Mouse (Mus musculus): Measurements from ENCODE around the gene Grm4. TPM values are rescaled to one million over a fixed set of nuclear protein-coding genes. Genes with fewer than 3 reads are reported as not detected.

Grm4 gene
- polyA plus RNA-seq, 1 experiment = not detected

- no peak for TF ChIP-seq POLR2A (IDR thresholded peaks at IDR 0.05; ENCODE audit: low read depth, low read length)
- TF ChIP-seq CTCF (IDR thresholded peaks at IDR 0.05; ENCODE audit: borderline replicate concordance, insufficient read depth, low read length) = no peak
- Histone ChIP-seq H3K4me1 (ENCODE audit: control insufficient read depth, insufficient read depth, low read length) (no peaks in the 10 kb centered on the region), H3K27ac (ENCODE audit: insufficient read depth, low read length) (no peak overlapping the region), H3K4me3 (ENCODE audit: insufficient read depth, low read length) (no peak overlapping the region)
Measured at GRCm38 (mm10) chr17:27508002-27508401, 13.2 kb downstream of the Grm4 start.

GRCm38 (mm10) chr17:27507591-27507945 is 13.6 kb downstream of the Grm4 start:
- no peak overlapping the region for H3K4me3 ChIP-seq (ENCODE audit: insufficient read depth, low read length)
- H3K4me1 ChIP-seq (ENCODE audit: control insufficient read depth, insufficient read depth, low read length) = no peaks in the 10 kb centered on the region
- H3K27ac ChIP-seq (ENCODE audit: insufficient read depth, low read length) = no peak overlapping the region
- TF ChIP-seq POLR2A (IDR thresholded peaks at IDR 0.05; ENCODE audit: low read depth, low read length) = no peak
- TF ChIP-seq CTCF (IDR thresholded peaks at IDR 0.05; ENCODE audit: borderline replicate concordance, insufficient read depth, low read length) = no peak

GRCm38 (mm10) chr17:27506871-27507590 is 14.2 kb downstream of the Grm4 start:
- no peak overlapping the region for H3K4me3 ChIP-seq (ENCODE audit: insufficient read depth, low read length)
- H3K4me1 ChIP-seq (ENCODE audit: control insufficient read depth, insufficient read depth, low read length) = no peaks in the 10 kb centered on the region
- TF ChIP-seq POLR2A (IDR thresholded peaks at IDR 0.05; ENCODE audit: low read depth, low read length) (no peak), CTCF (IDR thresholded peaks at IDR 0.05; ENCODE audit: borderline replicate concordance, insufficient read depth, low read length) (no peak)

GRCm38 (mm10) chr17:27506362-27506761 is 14.8 kb downstream of the Grm4 start:
- Histone ChIP-seq H3K4me3 (ENCODE audit: insufficient read depth, low read length) (no peak overlapping the region), H3K4me1 (ENCODE audit: control insufficient read depth, insufficient read depth, low read length) (no peaks in the 10 kb centered on the region), H3K27ac (ENCODE audit: insufficient read depth, low read length) (no peak overlapping the region)
- TF ChIP-seq POLR2A (IDR thresholded peaks at IDR 0.05; ENCODE audit: low read depth, low read length) (no peak), CTCF (IDR thresholded peaks at IDR 0.05; ENCODE audit: borderline replicate concordance, insufficient read depth, low read length) (no peak)

More at GRCm38 (mm10) chr17:27506871-27507590, 14.2 kb downstream of the Grm4 start:
- H3K27ac ChIP-seq (ENCODE audit: insufficient read depth, low read length) = no peak overlapping the region

- Histone ChIP-seq H3K27ac (ENCODE audit: insufficient read depth, low read length) (no peak overlapping the region), H3K4me1 (ENCODE audit: control insufficient read depth, insufficient read depth, low read length) (no peaks in the 10 kb centered on the region), H3K4me3 (ENCODE audit: insufficient read depth, low read length) (no peak overlapping the region)
- no peak for TF ChIP-seq CTCF (IDR thresholded peaks at IDR 0.05; ENCODE audit: borderline replicate concordance, insufficient read depth, low read length)
- TF ChIP-seq POLR2A (IDR thresholded peaks at IDR 0.05; ENCODE audit: low read depth, low read length) = no peak
Measured at GRCm38 (mm10) chr17:27505221-27505881, 15.9 kb downstream of the Grm4 start.

GRCm38 (mm10) chr17:27503869-27504268 is 17.3 kb downstream of the Grm4 start:
- Histone ChIP-seq H3K27ac (ENCODE audit: insufficient read depth, low read length) (no peak overlapping the region), H3K4me1 (ENCODE audit: control insufficient read depth, insufficient read depth, low read length) (no peaks in the 10 kb centered on the region), H3K4me3 (ENCODE audit: insufficient read depth, low read length) (no peak overlapping the region)
- no peak for TF ChIP-seq POLR2A (IDR thresholded peaks at IDR 0.05; ENCODE audit: low read depth, low read length)
- no peak for TF ChIP-seq CTCF (IDR thresholded peaks at IDR 0.05; ENCODE audit: borderline replicate concordance, insufficient read depth, low read length)

GRCm38 (mm10) chr17:27502736-27503445 is 18.3 kb downstream of the Grm4 start:
- Histone ChIP-seq H3K27ac (ENCODE audit: insufficient read depth, low read length) (no peak overlapping the region), H3K4me1 (ENCODE audit: control insufficient read depth, insufficient read depth, low read length) (no peaks in the 10 kb centered on the region), H3K4me3 (ENCODE audit: insufficient read depth, low read length) (no peak overlapping the region)
- TF ChIP-seq CTCF (IDR thresholded peaks at IDR 0.05; ENCODE audit: borderline replicate concordance, insufficient read depth, low read length) (no peak), POLR2A (IDR thresholded peaks at IDR 0.05; ENCODE audit: low read depth, low read length) (no peak)

GRCm38 (mm10) chr17:27502288-27502687 is 18.9 kb downstream of the Grm4 start:
- TF ChIP-seq POLR2A (IDR thresholded peaks at IDR 0.05; ENCODE audit: low read depth, low read length) (no peak), CTCF (IDR thresholded peaks at IDR 0.05; ENCODE audit: borderline replicate concordance, insufficient read depth, low read length) (no peak)
- H3K4me3 ChIP-seq (ENCODE audit: insufficient read depth, low read length) = no peak overlapping the region
- no peak overlapping the region for H3K27ac ChIP-seq (ENCODE audit: insufficient read depth, low read length)
- H3K4me1 ChIP-seq (ENCODE audit: control insufficient read depth, insufficient read depth, low read length) = no peaks in the 10 kb centered on the region

- H3K4me1 ChIP-seq (ENCODE audit: control insufficient read depth, insufficient read depth, low read length) = no peaks in the 10 kb centered on the region
- TF ChIP-seq CTCF (IDR thresholded peaks at IDR 0.05; ENCODE audit: borderline replicate concordance, insufficient read depth, low read length) (no peak), POLR2A (IDR thresholded peaks at IDR 0.05; ENCODE audit: low read depth, low read length) (no peak)
- H3K4me3 ChIP-seq (ENCODE audit: insufficient read depth, low read length) = no peak overlapping the region
- H3K27ac ChIP-seq (ENCODE audit: insufficient read depth, low read length) = no peak overlapping the region
Measured at GRCm38 (mm10) chr17:27501331-27502251, 19.6 kb downstream of the Grm4 start.
